Mouse (Mus musculus): ENCODE results near the gene 1700001C19Rik.

Gene 1700001C19Rik

DNA sequence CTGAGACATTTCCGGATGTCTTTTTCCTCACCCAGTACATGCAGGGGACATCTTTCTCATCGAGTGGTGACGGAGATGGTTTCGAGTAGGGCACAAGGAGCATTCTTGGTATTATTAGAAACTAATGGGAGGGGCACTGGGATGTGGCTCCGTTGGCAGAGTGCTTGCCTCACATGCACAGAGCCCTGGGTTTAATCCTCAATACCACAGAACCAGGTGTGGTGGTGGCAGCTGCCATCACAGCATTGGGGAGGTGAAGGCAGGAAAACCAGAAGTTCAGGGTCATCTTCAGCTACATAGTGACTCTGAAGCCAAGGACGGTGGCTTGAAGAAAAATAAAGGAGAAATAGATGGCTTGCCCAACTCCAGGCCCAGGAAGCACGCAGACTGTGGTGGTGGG, 25.0 kb upstream of the 1700001C19Rik start:
- in situ Hi-C loops (cut with MboI, MseI): no loop called here

DNA sequence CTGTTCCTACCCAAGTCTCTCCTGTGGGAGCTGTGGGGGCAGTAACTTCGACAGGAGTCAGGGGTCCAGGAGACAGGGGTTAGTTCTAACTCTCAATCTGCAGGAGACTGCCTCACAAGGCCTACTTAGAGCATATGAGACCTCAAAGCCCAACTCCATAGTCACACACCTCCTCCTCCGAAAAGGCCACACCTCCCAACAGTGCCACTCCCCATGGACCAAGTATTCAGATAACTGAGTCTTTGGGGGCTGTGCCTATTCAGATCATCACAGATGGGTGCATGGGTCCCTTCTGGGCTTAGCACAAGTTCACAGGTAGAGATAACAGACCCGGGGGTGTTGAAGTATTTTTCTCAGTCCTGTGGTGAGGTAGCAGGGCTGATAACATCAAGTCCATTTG, 24.5 kb upstream of the 1700001C19Rik start:
- in situ Hi-C loops (cut with MboI, MseI): no loop called here

DNA sequence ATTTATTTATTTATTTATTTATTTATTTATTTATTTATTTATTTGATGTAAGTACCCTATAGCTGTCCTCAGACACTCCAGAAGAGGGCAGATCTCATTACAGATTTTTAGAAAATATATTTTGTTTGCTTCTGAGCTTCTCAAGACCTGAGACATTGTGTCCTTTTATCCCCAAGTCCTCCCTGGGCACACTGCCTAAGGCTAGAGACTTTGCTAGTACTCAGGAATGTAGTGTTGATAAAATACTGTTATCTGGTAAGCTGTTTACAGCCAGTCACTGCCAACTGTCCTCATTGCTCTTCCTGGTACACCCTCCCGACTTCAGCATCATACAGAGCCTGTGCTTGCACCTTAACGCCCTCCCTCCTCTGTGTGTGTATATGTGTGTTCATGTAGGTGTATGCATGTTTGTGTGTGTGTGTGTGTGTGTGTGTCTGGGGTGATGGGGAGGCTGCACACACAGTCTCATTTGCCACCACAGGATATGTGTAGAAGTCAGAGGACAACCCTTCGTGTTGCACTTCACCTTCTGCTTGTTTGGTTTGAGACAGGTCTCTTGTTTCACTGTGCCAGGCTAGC, 22.3 kb upstream of the 1700001C19Rik start:
- in situ Hi-C loops (cut with MboI, MseI): no loop called here

DNA sequence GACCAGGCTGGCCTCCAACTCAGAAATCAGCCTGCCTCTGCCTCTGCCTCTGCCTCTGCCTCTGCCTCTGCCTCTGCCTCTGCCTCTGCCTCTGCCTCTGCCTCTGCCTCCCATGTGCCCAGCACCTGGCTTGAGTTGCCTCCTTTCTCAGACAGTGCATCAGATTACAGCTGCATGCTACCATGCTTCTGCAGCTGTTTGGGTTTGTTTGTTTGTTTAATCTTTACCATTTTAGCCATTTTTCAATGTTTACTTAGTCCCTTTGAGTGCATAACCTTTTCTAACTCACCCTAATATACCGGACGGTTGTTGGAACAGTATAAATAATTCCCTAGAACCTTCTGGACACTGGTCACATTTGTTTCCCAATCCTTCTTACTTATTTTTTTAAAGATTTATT, 21.8 kb upstream of the 1700001C19Rik start:
- in situ Hi-C loops (cut with MboI, MseI): no loop called here

DNA sequence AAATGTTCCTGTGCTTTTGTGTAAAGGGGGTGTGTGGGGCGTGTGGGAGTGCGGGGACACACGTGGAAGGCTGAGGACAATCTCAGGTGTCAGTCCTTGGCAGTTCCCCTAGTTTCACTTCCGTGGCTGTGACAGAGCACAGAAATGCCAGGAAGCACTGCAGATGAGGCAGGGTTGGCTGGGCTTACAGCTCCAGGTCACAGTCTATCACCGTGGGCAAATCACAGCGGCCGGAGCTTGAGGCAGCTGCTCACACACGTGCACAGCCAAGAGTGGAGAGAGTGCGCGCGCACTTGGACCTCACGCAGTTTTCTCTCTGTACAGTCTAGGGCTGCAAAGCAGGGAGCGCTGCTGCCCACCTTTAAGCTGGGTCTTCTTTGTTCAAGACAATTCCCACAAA, 21.1 kb upstream of the 1700001C19Rik start:
- in situ Hi-C loops (cut with MboI, MseI): no loop called here

DNA sequence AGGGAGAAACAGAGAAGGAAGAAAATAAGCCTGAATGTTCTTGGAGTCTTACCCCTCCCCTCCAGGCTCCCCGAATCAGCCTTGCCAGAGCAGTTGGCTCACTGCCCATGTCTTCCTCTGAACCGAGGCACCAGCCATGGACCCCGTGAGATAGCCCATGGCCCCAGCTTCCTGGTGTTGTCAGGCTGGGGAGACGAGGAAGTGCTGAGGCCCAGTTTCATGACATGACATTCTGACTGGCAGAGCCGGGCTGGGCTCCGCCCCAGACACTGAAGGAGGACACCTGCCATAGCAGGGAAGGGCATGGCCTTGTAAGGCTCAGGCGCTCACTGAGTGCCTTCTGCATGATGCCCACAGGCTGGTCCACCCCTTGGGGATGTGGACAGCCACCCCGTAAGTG, 17.5 kb upstream of the 1700001C19Rik start:
- in situ Hi-C loops (cut with MboI, MseI): no loop called here

DNA sequence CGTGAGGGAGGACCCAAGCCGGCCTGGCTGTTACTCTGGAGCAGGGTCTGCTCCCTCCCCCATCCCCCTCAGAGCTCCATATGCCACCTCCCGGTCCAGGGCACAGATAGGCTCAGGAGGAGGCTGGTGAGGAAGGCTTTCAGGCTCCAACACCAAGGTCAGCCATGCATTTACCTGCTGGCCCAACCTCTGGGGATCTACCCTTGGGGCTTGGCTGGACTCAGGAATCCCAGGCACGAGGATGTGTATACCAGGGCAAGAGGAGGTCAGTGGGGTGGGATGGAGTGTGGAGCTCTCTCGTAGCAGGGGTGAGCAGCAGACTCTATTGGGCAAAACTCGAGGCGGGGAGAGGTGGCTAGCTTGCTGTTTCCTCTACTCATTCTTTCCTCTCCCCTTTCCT, 15.7 kb upstream of the 1700001C19Rik start:
- in situ Hi-C loops (cut with MboI, MseI): no loop called here

DNA sequence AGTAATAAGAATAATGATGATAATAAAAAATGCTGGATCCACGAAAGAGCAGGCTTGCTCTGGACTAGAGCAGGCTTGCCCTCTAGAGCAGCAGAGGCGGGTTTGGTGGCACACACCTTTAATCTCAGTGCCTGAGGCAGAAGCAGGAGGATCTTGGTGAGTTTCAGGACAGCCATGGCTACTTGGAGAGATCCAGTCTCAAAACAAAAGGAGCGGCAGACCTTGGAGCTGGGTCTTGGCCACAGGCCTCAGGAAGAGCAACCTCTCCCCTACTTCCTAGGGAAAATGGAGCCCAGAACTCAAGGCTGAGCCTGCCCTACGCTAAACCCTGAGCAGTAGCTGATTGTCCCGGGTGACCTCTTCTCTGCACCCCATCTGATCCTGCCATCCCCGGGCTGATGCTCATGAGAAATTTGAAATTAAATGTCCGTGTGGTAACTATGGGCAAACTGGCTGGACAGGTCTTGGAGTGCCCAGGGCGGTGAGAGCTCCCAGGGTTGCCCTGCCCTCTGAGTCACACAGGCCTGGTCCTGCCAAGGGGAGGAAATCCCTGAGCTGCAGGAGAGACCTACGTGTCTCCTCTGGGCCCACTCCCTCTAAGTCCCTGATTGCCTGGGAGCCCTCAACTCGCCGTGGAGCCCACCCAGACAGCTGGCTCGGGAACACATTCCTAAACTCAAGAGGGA, 13.8 kb upstream of the 1700001C19Rik start:
- in situ Hi-C loops (cut with MboI, MseI): no loop called here

DNA sequence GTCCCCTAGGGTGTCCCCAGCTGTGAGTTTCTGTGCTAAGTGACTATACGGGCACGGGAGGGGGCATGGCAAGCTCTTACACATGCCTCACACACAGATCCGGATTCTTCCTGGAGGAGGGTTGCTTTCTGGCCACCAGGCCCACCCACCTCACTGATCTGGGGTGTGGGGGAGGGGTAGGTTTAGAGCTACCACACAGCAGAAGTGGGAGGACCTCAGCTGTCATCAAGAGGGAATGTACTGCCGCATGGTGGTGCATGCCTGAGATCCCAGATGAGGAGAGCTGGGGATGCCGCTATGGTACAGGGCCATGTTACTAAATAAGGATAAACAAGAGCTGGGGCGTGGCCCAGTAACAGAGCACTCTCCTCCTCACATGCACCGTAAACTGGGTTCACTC, 13.1 kb upstream of the 1700001C19Rik start:
- in situ Hi-C loops (cut with MboI, MseI): no loop called here

DNA sequence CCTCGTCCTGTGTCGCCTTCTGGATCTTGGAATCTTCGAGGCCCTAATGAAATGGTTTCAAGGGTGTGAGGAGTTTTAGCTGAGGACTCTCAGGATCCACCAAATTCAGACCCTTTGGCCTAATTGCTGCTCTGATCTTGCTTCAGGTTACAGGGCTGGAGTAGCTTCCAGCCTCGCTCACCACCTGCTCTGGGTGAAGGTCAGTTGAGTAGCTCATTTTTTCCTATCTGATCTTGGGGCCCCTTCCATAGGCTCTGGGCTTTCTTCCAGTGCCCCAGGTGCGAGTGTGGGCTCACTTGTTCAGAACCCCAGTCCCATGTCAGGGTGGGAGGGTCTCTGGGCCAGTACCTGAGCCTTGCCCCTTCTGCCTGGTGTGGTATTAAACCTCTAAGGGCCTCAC, 12.3 kb upstream of the 1700001C19Rik start:
- in situ Hi-C loops (cut with MboI, MseI): no loop called here

DNA sequence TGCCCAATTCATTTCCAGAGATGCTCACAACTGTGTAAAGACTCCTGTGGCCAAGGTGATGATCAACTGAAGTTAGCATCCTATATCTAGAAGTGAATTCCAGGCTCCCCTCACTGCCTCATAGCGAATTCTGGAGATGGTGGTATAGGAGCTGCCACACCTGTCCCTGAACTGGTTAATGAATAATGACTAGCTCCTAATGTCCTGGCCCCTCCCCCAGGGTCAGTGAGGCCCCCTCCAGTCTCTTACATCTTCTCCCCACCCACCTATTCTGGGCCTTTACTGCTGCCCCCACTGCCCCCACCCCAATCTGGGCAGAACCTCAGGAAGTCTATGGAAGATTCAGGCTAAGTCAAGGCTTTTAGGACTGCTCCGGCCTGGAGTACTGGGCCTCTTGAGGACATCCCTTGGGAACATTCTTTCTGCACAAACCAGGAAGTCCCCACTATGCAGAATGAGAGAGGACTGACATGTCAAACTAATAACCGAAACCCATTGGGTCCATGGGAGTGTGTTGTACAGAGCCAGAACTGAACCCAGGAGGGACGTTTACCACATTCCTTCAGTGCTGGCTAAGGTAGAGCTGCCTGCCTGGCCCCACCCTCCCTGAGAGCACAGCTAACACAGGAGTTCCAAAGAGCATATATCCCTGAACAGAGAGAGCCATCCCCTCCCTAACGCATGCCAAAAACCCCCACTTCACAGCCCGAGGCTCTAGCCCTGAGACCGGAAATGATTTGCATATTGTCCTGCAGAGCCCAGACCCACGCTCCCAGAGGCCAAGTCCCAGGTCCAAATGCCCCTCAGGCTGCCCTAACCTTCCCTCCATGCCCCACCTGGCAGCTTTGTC, 11.6 kb upstream of the 1700001C19Rik start:
- in situ Hi-C loops (cut with MboI, MseI): no loop called here

DNA sequence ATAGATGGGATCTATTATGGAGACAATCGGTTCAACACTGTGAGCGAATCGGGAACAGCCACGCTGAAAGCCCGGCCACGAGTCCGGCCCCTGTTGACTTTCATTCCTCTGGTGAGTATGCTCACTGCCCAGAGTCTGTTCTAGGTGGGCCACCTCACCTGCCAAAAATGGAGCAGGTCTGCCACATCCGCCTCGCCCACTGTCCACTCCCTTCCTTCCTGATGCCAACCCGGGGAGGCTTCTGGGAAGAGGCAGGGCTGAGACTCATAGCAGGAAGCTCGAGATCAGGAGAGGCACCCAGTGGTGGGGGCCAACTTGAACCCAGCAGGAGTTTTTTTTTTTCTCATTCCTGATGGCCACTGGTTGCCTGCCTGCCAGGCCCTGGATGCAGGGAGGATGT, 9.4 kb upstream of the 1700001C19Rik start:
- in situ Hi-C loops (cut with MboI, MseI): no loop called here

DNA sequence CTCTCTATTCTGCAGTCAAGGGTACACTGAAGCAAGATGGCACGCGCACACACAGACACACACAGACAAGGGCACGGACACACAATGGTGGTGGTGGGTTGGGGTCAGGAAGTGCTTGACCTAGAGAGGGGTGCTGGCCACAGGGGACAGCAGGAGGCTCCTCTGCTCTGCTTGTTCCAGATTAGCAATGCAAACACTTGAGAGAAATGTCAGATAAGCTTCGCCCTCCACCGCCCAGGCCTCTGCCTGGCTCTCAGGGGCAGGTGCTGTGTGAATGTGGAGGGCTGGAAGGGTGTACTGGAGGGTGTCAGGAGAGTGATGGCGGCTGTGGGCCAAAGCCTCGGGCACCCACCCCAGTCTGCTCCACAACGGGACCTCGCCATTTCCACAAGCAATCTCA, 8.8 kb upstream of the 1700001C19Rik start:
- in situ Hi-C loops (cut with MboI, MseI): no loop called here

DNA sequence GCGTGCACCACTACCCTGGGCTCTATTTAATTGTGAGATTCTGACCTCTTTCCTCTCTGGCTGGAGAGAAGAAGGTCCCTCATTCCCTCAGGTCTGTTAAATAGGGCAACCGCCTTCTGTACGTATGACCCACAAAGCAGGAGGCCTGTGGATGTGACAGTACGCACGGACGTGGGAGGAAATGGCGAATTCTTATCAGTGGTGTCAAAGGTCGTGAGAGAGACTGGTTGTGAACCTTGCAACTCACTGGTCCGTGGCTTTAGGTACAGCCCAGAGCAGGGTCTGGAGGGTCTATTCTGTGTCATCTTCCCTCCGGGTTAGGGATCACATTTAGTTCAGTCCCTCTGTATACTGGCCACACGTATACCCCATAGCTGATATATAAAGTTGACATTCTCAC, 8.3 kb upstream of the 1700001C19Rik start:
- in situ Hi-C loops (cut with MboI, MseI): no loop called here

DNA sequence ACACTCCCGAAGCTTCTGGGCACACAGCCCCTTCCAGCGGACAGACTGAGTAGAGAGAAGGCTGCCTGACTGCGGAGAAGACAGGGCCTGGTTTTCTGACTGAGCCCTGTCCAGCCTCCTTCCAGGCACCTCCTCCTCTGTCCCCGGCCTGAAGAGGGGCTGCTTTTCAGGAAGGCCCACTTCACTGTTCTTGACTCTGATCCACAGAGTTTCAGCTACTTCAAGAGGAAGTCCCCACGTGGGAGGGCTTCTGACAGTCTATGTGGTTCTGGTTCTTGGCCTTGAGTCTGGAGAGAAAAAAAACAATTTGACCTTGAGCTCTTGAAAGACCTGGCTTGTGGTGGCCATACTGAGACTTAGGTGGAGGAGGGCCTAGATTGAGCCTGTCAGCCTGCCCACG, 6.9 kb upstream of the 1700001C19Rik start:
- in situ Hi-C loops (cut with MboI, MseI): no loop called here

DNA sequence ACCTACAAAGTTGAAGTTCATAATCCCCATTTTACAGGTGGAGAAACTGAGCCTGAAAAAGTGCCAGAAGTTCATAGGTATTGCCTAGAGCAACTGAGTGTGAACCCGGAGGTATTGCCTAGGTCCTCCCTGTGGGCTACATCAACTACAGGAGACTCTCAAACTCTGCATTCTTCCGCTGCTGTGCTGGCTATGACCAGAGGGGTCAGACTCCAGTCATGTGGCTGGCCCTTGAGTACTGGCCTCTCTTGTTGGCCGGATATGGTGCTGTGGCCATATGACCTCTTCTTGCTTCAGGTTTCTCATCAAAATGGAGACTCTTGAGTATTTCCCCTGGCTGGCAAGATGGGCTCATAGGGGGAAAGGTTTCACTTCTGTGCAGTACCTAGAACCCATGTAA, 5.1 kb upstream of the 1700001C19Rik start:
- in situ Hi-C loops (cut with MboI, MseI): no loop called here

DNA sequence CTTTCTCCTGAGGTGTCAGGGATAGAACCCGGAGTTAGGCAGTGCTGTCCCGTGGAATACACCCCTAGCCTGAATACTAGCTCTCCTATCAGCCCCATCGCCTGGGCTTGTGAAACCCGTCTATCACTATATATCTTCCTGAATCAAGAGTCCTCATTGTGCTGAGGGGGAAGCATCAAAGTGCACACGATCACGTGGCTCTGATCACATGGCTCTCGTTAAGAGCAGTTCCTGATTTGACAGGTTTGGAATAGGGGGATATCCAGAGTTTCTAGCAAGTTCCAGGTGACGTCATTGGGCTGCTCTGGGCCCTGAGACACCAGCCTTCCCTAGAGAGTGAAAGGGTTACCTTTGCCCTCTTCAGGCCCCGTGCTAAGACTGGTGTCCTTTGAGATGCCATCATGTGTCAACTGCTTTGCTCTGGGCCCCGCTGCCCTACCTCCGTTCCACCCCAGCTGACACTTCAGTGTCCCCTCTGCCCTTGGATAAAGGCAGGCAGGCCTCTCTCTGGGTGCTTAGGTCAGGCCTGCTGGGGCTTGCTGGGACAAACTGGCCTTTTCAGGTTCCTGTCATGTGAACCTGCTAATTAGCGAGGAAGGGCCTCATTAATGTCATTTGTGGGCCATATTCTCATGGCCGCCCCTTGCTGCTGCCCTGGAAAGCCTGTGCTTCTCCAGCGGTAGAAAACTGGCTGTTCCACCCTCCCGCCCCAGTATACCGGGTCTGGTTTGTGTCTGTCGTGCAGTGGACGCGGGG, 4.3 kb upstream of the 1700001C19Rik start:
- in situ Hi-C loops (cut with MboI, MseI): no loop called here

DNA sequence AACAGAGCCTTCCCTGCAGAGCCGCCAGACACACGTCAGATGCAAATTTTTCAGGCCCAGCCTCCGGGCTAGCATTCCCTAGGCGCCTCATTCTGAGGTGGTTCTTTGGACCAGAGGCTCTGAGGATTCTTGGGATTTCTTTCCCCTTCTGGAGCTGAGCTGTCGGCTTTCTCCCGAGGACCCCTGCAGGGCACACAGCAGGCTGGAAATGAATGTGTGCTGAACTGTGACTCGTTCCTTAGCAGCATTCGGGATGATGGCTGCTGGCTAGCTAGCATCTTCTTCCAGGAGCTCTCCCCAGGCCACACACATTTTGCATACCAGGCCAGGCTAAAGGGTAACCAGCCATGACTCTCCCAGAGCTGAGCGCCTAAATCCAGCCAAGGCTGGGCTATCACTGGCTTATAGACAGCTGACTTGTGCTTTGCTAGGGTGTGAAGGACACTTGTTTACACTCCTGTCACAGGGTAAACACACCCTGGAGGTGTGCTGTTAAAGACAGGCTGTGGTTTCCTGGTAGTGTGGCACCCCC, 3.2 kb upstream of the 1700001C19Rik start:
- in situ Hi-C loops (cut with MboI, MseI): no loop called here

DNA sequence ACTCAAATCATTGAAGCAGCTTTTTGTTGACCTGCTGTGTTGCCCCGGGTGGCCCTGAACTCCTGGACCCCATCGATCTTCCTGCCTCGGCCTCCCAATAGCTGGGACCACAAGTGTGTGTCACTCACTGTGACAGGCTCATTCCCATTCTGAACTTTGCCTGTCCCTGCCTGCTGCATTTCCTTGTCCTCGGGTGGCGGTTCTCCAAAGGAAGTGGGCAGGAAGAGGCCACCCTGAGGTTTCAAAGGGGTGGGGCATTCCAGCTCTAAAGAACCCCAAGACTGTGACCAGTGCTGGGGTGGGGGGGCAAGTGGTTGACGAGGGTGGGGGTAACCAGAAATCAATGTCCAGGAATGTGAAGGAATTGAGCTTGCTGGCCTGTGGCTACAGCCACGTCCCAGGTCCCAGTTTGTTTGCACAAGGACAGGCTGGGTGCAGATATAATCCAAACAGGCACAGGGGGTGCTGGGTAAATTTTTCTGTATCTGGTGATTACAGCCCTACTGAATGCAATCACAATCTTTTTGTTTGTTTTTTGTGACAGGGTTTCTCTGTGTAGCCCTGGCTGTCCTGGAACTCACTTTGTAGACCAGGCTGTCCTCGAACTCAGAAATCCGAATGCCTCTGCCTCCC, 2.3 kb upstream of the 1700001C19Rik start:
- in situ Hi-C loops (cut with MboI, MseI): no loop called here

DNA sequence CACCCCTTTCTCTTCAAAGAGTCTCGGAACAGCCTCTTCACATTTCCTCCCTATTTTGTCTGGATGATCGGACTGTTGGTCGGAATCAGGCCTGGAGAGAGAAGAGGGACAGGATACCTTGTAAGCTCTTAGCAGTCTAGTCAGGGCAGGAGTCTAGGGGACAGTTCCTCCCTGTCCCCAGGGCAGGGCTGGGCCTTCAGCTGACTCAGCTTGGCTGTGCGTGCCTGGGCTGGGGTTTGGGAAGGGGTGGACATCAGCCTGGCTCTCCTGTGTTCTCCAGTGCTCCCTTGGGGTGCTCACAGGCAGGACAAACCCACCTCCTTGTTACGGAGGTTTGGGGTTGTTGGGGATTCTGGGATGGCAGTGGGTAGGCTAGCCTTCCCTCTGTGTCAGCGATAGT, 1.4 kb upstream of the 1700001C19Rik start:
- in situ Hi-C loops (cut with MboI, MseI): no loop called here

DNA sequence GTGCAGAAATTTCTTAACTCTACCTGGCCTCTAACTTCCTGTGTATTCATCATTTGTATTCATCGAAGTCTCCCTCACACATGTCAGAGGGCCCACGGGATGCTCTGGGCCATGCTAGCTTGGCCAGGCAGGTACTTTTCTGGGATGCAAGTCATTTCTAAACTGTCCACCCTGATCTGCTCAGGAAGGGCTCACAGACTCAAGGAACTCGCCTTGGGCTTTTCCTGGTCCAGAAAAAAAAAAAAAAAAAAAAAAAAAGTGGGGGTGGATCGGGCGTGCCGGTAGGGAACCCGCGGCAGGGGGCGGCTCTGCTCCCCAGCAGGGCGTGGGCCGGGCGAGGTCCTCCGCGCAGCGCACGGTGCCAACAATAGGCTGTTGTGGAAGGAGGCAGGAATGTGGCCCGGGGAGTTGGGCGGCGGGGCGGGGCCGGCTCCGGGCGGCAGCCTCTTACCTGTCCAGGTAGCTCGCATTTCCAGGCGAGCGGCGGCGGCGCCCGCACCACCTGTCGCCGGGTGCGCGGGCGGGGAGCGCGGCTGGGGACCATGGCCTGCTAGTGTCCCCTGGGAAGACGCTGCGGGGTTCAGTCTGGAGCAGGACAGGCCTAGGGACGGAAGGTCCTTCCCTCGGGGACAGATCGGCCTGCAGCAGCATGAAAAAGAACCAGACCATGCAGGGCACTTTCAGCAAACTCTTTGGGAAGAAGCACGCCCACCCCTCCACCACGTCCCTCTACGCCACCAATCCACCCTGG, 845 bp downstream of the 1700001C19Rik start, which contains the start of gene AI661453:
Gene AI661453, plus strand, starts transcription at position 460 of the 751 bp plus-strand sequence.
- in situ Hi-C loops (cut with MboI, MseI): no loop called here

Measured in regulatory T cell (primary cell).